Mouse (Mus musculus): ENCODE results near the gene Fut1. TPM values are rescaled to one million over a fixed set of nuclear protein-coding genes. Genes with fewer than 3 reads are reported as not detected.

The Fut1 gene
- polyA plus RNA-seq, 1 experiment from 2014 or later, result 0.07 TPM

DNA sequence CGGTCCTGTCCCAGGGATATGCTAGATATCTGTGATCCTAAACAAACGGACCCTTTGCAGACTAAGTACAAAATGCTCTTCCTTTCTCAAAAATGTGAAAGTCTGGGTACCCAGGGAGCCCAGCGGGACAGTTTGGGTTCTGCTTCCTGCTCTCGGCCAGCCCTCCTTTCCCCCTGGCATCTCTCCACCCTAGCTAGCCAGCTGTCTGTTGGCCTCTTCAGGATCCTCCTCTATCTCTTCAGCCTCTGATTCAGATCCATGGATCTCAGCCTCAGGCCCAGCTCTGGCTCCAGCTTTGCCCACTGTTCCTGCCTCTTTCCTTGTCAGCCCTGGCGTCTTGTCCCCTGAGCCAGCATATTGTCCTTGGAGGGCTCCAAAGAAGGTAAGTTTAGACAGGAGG is 25.0 kb downstream of the Fut1 start:
- peaks cover 44 to 50% of the 10 kb centered on the region in 2 experiments for H3K4me1 ChIP-seq (ENCODE audit: control insufficient read depth in 2 of 2, insufficient read depth in 2 of 2, low read length in 2 of 2)

DNA sequence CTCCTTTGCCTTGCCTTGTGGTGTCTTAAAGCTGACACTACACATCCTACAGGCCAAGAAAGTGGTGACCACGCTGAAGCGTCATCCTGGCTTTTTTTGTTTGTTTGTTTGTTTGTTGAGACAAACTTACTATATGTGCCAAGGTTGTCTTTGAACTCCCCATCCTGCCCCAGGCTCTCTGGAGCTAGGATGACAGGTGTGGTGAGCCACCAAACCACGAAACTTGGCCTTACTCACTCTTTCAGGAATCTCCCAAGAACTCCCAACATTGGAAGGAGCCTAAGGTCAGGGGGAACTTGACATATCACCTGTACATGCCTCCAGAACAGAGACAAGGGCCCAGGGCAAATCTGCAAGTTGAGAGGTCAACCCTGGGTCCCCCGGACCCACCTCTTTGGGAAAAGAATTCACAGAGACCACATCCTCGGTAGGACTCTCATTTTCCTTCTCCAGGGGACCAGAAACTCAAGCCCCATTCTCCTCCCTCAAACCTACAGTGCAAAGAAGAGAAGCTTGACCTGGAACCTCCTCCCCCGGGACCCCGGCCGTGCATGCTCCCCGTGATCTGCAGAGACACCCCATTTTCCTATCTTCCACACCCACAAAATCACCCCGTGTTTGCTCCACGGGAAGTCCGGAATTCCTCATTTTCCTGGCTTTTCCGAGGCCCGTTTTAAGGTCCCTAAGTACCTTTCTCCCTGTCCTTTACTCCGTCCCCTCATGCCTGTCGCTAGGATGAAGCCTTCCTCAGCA is 25.6 kb downstream of the Fut1 start:
- no peak for ATAC-seq (ENCODE audit: insufficient number of reproducible peaks, insufficient read depth, low FRiP score, low read depth)
- 49% methylated on average over 16 of the region's 16 CpGs for WGBS
- H3K36me3 ChIP-seq (ENCODE audit: control insufficient read depth, insufficient read depth, low read length), result peaks cover 7% of the 10 kb centered on the region; the same call in 1 of the 2 replicates
- H3K4me3 ChIP-seq (ENCODE audit: control insufficient read depth in 1 of 2, insufficient read depth in 1 of 2, low read depth in 1 of 2, low read length in 2 of 2), result peak overlapping the region; percentile 44 to 52
- peak overlapping the region; percentile 80 for H3K4me2 ChIP-seq (ENCODE audit: low read length)
- no peaks in the 10 kb centered on the region for H3K27me3 ChIP-seq (ENCODE audit: control insufficient read depth, insufficient read depth, low read length)
- peak overlapping the region; percentile 84 for H3K9ac ChIP-seq (ENCODE audit: low read length)
- peaks cover 44 to 50% of the 10 kb centered on the region in 2 experiments for H3K4me1 ChIP-seq (ENCODE audit: control insufficient read depth in 2 of 2, insufficient read depth in 2 of 2, low read length in 2 of 2)
- no peaks in the 10 kb centered on the region for H3K9me3 ChIP-seq (ENCODE audit: control insufficient read depth, low read length)
- peak overlapping the region; percentile 70 to 82 for H3K27ac ChIP-seq (replicated peaks in 1 of 2; ENCODE audit: control insufficient read depth in 1 of 2, insufficient read depth in 1 of 2, low read depth in 2 of 2, low read length in 2 of 2)

More for the DNA sequence above, 25.0 kb downstream of the Fut1 start:
- peak overlapping the region; percentile 56 for H3K9ac ChIP-seq (ENCODE audit: low read length)
- no peaks in the 10 kb centered on the region for H3K27me3 ChIP-seq (ENCODE audit: control insufficient read depth, insufficient read depth, low read length)
- no peak for ATAC-seq (ENCODE audit: insufficient number of reproducible peaks, insufficient read depth, low FRiP score, low read depth)
- no peaks in the 10 kb centered on the region for H3K9me3 ChIP-seq (ENCODE audit: control insufficient read depth, low read length)
- H3K4me2 ChIP-seq (ENCODE audit: low read length), result peak overlapping the region; percentile 80
- H3K36me3 ChIP-seq (ENCODE audit: control insufficient read depth, insufficient read depth, low read length), result peaks cover 13% of the 10 kb centered on the region; the same call in 1 of the 2 replicates
- no peak overlapping the region; a peak in 1 of 4 replicates for H3K4me3 ChIP-seq (ENCODE audit: control insufficient read depth in 1 of 2, insufficient read depth in 1 of 2, low read depth in 1 of 2, low read length in 2 of 2)
- WGBS, result 53% methylated on average over 5 of the region's 5 CpGs
- H3K27ac ChIP-seq (replicated peaks in 1 of 2; ENCODE audit: control insufficient read depth in 1 of 2, insufficient read depth in 1 of 2, low read depth in 2 of 2, low read length in 2 of 2), result peak overlapping the region in 1 of 2 experiments; percentile 61; a peak in 1 of 4 replicates

DNA sequence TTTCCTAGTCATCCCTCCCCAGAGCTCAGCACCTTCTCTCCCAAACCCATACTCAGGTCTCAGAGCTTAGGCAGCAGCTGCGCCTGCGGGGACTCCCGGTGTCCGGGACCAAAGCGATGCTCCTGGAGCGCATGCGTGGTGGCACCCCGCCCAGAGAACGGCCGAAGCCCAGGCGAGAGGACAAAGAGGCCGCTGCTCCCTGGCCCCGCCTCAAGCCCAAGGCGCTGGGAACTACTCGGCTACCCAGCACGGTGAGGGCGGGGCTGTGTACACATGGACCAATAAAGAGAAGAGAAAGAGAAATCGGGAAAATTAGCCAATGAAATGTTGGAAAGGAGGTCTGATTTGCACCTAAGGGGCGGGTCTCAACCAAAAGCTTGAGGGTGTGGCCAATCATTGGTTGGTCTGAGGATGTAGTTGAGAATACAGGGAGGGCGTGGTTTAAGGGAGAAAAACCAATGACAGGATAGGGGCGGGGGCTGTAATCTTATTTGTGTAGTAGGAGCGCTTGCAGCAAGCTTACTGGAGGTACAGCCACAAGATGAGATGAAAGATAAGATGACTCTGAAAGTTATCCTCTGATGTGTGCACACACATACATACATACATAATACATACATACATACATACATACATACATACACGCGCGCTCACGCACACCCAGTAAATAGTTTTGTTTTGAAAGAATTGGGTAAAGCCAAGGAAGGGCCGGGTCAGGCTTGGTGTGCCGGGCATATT is 26.5 kb downstream of the Fut1 start:
- H3K27ac ChIP-seq (replicated peaks in 1 of 2; ENCODE audit: control insufficient read depth in 1 of 2, insufficient read depth in 1 of 2, low read depth in 2 of 2, low read length in 2 of 2), result peak overlapping the region; percentile 70 to 82
- H3K4me3 ChIP-seq (ENCODE audit: control insufficient read depth in 1 of 2, insufficient read depth in 1 of 2, low read depth in 1 of 2, low read length in 2 of 2), result peak overlapping the region; percentile 44 to 52
- peak overlapping the region; percentile 80 for H3K4me2 ChIP-seq (ENCODE audit: low read length)
- no peaks in the 10 kb centered on the region for H3K9me3 ChIP-seq (ENCODE audit: control insufficient read depth, low read length)
- H3K36me3 ChIP-seq (ENCODE audit: control insufficient read depth, insufficient read depth, low read length), result no peaks in the 10 kb centered on the region; the same call in 1 of the 2 replicates
- H3K9ac ChIP-seq (ENCODE audit: low read length), result peak overlapping the region; percentile 84
- WGBS, result 12% methylated on average over 28 of the region's 28 CpGs
- ATAC-seq (ENCODE audit: insufficient number of reproducible peaks, insufficient read depth, low FRiP score, low read depth), result peak; percentile 81
- no peaks in the 10 kb centered on the region for H3K27me3 ChIP-seq (ENCODE audit: control insufficient read depth, insufficient read depth, low read length)
- peaks cover 39 to 46% of the 10 kb centered on the region in 2 experiments for H3K4me1 ChIP-seq (ENCODE audit: control insufficient read depth in 2 of 2, insufficient read depth in 2 of 2, low read length in 2 of 2)

DNA sequence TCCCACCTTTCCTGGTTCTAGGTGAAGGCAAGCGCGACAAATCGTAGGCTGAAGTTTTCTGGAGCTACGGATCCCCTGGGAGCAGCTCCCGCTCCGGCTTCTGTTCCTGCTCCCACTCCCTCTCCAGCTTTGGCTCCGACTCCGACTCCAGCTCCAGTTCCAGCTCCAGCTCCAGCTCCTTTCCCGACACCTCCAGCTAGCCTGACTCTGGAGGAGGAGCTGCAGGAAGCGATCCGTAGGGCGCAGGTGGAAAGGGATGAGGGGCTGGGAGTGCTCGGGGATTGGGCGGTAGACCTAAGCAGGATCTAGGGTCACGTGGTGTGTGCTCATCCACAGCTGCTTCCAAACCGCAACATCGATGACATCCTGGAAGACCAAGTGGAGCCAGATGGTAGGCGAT is 27.1 kb downstream of the Fut1 start:
- WGBS, result 21% methylated on average over 18 of the region's 18 CpGs
- H3K4me2 ChIP-seq (ENCODE audit: low read length), result peak overlapping the region; percentile 80
- H3K27me3 ChIP-seq (ENCODE audit: control insufficient read depth, insufficient read depth, low read length), result no peaks in the 10 kb centered on the region
- peak overlapping the region; percentile 42 for H3K9ac ChIP-seq (ENCODE audit: low read length)
- peak overlapping the region in 1 of 2 experiments; percentile 82; a peak in 2 of 4 replicates for H3K27ac ChIP-seq (replicated peaks in 1 of 2; ENCODE audit: control insufficient read depth in 1 of 2, insufficient read depth in 1 of 2, low read depth in 2 of 2, low read length in 2 of 2)
- 0 out of 2 replicates have a peak, but pooled peaks have one; percentile 19 for ATAC-seq (ENCODE audit: insufficient number of reproducible peaks, insufficient read depth, low FRiP score, low read depth)
- peak overlapping the region; percentile 30 to 44 for H3K4me3 ChIP-seq (ENCODE audit: control insufficient read depth in 1 of 2, insufficient read depth in 1 of 2, low read depth in 1 of 2, low read length in 2 of 2)
- no peaks in the 10 kb centered on the region for H3K9me3 ChIP-seq (ENCODE audit: control insufficient read depth, low read length)
- H3K36me3 ChIP-seq (ENCODE audit: control insufficient read depth, insufficient read depth, low read length), result no peaks in the 10 kb centered on the region
- peaks cover 36 to 47% of the 10 kb centered on the region in 2 experiments for H3K4me1 ChIP-seq (ENCODE audit: control insufficient read depth in 2 of 2, insufficient read depth in 2 of 2, low read length in 2 of 2)

DNA sequence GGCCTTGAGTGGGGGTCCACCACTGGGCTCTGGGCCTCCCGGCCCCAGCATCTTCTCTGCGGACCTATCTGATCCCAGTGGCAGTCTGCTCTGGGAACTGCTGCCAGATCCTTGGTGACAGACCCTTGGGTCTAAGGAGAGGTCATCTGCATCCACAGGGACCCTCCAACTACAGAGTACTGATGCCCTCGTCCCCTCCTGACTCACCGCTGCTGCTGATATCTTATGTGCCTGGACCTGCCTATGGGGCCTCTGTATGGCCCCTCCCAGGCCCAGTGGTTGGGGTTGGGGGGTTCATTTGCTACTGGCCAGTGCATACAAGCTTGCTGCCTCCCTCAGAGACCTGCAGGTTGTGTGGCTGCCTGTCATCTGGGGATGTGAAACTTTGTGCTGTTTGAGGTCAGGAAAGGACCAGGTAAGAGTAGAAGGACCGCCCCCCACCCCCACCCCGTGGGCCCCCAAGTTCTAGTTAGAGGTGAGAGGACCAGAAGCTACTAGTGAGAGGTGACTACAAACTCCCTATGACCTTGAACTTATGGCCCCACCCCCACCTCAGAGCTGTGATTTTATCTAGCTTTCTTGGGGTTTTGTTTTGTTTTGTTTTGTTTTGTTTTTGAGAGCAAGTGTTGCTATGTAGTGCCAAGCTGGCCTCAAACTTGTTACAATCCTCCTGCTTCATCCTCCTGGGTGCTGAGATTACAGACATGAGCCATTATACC is 27.9 kb downstream of the Fut1 start:
- 76% methylated on average over 6 of the region's 6 CpGs for WGBS
- Histone ChIP-seq H3K27ac (replicated peaks in 1 of 2; ENCODE audit: control insufficient read depth in 1 of 2, insufficient read depth in 1 of 2, low read depth in 2 of 2, low read length in 2 of 2) (no peak overlapping the region), H3K27me3 (ENCODE audit: control insufficient read depth, insufficient read depth, low read length) (no peaks in the 10 kb centered on the region), H3K36me3 (ENCODE audit: control insufficient read depth, insufficient read depth, low read length) (no peaks in the 10 kb centered on the region), H3K9me3 (ENCODE audit: control insufficient read depth, low read length) (no peaks in the 10 kb centered on the region), H3K4me2 (ENCODE audit: low read length) (peak overlapping the region; percentile 80), H3K4me3 (ENCODE audit: control insufficient read depth in 1 of 2, insufficient read depth in 1 of 2, low read depth in 1 of 2, low read length in 2 of 2) (no peak overlapping the region), H3K4me1 (ENCODE audit: control insufficient read depth in 2 of 2, insufficient read depth in 2 of 2, low read length in 2 of 2) (peaks cover 37 to 45% of the 10 kb centered on the region in 2 experiments), H3K9ac (ENCODE audit: low read length) (0 out of 2 replicates have a peak overlapping the region, but pooled peaks have one; percentile 42)
- ATAC-seq (ENCODE audit: insufficient number of reproducible peaks, insufficient read depth, low FRiP score, low read depth), result no peak

DNA sequence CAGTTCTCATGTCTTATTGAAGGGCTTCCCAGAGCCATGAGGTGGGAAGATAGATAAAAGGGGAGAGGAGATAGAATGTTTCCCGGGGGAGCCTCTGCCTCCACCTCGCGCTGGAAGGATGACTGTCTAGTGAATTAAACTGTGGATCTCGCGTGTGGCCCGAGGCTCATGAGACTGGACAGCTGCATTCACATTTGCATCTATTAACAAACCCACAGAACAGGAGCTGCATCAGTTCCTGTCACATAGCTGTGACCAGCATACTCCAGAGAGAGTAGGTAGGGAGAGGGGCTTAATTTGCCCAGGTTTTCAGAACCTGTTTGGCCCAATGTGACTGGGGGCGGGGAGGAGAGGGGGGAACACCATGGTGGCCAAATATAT is 28.5 kb downstream of the Fut1 start:
- WGBS, result 75% methylated on average over 7 of the region's 7 CpGs
- no peak overlapping the region for H3K4me2 ChIP-seq (ENCODE audit: low read length)
- no peak overlapping the region for H3K9ac ChIP-seq (ENCODE audit: low read length)
- H3K9me3 ChIP-seq (ENCODE audit: control insufficient read depth, low read length), result no peaks in the 10 kb centered on the region
- H3K4me1 ChIP-seq (ENCODE audit: control insufficient read depth in 2 of 2, insufficient read depth in 2 of 2, low read length in 2 of 2), result peaks cover 39 to 45% of the 10 kb centered on the region in 2 experiments
- no peaks in the 10 kb centered on the region for H3K36me3 ChIP-seq (ENCODE audit: control insufficient read depth, insufficient read depth, low read length)
- ATAC-seq (ENCODE audit: insufficient number of reproducible peaks, insufficient read depth, low FRiP score, low read depth), result no peak
- no peak overlapping the region for H3K27ac ChIP-seq (replicated peaks in 1 of 2; ENCODE audit: control insufficient read depth in 1 of 2, insufficient read depth in 1 of 2, low read depth in 2 of 2, low read length in 2 of 2)
- no peaks in the 10 kb centered on the region for H3K27me3 ChIP-seq (ENCODE audit: control insufficient read depth, insufficient read depth, low read length)
- H3K4me3 ChIP-seq (ENCODE audit: control insufficient read depth in 1 of 2, insufficient read depth in 1 of 2, low read depth in 1 of 2, low read length in 2 of 2), result no peak overlapping the region

DNA sequence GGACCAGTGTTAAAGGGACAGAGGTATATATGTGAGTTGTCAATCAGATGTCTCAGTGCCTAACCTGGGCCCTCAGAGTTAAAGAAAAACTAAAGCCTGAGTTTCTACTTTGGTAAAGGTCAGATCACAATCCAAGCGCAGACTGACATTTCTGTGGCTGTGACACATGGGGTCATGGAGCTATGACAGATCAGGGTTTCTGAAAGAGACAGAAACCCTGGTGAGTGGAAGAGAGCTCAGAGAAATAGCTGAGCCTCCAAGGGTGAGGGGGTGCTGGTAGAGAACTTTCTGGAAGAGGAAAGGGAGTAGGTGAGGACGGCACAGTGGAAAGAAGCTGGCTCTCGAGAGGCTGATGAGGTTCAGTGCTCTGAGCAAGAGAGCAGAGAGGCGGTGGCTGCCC is 29.6 kb downstream of the Fut1 start:
- 78% methylated on average over 4 of the region's 4 CpGs for WGBS

More for the DNA sequence above, 29.6 kb downstream of the Fut1 start:
- Histone ChIP-seq H3K9me3 (ENCODE audit: control insufficient read depth, low read length) (no peaks in the 10 kb centered on the region), H3K36me3 (ENCODE audit: control insufficient read depth, insufficient read depth, low read length) (no peaks in the 10 kb centered on the region), H3K9ac (ENCODE audit: low read length) (no peak overlapping the region), H3K27me3 (ENCODE audit: control insufficient read depth, insufficient read depth, low read length) (no peaks in the 10 kb centered on the region), H3K4me3 (ENCODE audit: control insufficient read depth in 1 of 2, insufficient read depth in 1 of 2, low read depth in 1 of 2, low read length in 2 of 2) (no peak overlapping the region), H3K4me1 (ENCODE audit: control insufficient read depth in 2 of 2, insufficient read depth in 2 of 2, low read length in 2 of 2) (peaks cover 29 to 34% of the 10 kb centered on the region in 2 experiments), H3K27ac (replicated peaks in 1 of 2; ENCODE audit: control insufficient read depth in 1 of 2, insufficient read depth in 1 of 2, low read depth in 2 of 2, low read length in 2 of 2) (no peak overlapping the region), H3K4me2 (ENCODE audit: low read length) (no peak overlapping the region)
- ATAC-seq (ENCODE audit: insufficient number of reproducible peaks, insufficient read depth, low FRiP score, low read depth), result no peak

Measured in heart, embryonic 14.5 days (tissue).